Mouse (Mus musculus) liver, adult 2 months (tissue): ENCODE measurements around the gene Zfp668.

Source experiments
- CTCF ChIP-seq: fragments of 200-500 bp; IDR thresholded peaks from 2 replicates; pipeline ENCODE4 v1.5.1; 2011; ENCODE audit warnings: low read depth, low read length, control low read depth
- POLR2A ChIP-seq: fragments of 200-500 bp; IDR thresholded peaks from 2 replicates; pipeline ENCODE4 v1.6.1; 2011; ENCODE audit warnings: low read length, control low read depth; ENCODE audit not compliant: insufficient read depth; ENCODE audit errors: extremely low read depth

GRCm38 (mm10) chr7:127897542-127897941 lies 20.9 kb upstream of the Zfp668 start:
- no peak for TF ChIP-seq POLR2A
- no peak for TF ChIP-seq CTCF
